Mouse (Mus musculus) liver, embryonic 16.5 days (tissue): ENCODE data around the gene Mpz. TPM values are rescaled to one million over a fixed set of nuclear protein-coding genes. Genes with fewer than 3 reads are reported as not detected.
A peak's percentile ranks its signal among the peaks of the same experiment; 100 is the strongest.

Source experiments
- ATAC-seq: fragments of 200-750 bp; cut with Nextera tagmentation; 2 replicates; pipeline ENCODE4 v1.8.0; 2017; ENCODE audit warnings: low read depth, mild to moderate bottlenecking, moderate number of reproducible peaks, moderate library complexity
- H3K27ac ChIP-seq: fragments of 300-500 bp; sonication (generic); 2 replicates; pipeline ENCODE4 v1.5.1; 2014; ENCODE audit warnings: mild to moderate bottlenecking, low read length
- H3K27me3 ChIP-seq: fragments of 300-500 bp; sonication (generic); 2 replicates; pipeline ENCODE4 v1.6.1; 2014; ENCODE audit warnings: low read depth, low read length, mixed read lengths; ENCODE audit not compliant: control insufficient read depth, insufficient read depth
- H3K36me3 ChIP-seq: fragments of 300-500 bp; sonication (generic); 2 replicates; pipeline ENCODE4 v1.6.1; 2014; ENCODE audit warnings: mild to moderate bottlenecking; ENCODE audit not compliant: control insufficient read depth, insufficient read depth
- H3K4me1 ChIP-seq: fragments of 300-500 bp; sonication (generic); 2 replicates; pipeline ENCODE4 v1.6.1; 2014; ENCODE audit warnings: low read depth, low read length, mixed read lengths; ENCODE audit not compliant: control insufficient read depth
- H3K4me2 ChIP-seq: fragments of 300-500 bp; sonication (generic); 2 replicates; pipeline ENCODE4 v1.6.1; 2014; ENCODE audit warnings: low read depth, low read length, mixed read lengths
- H3K4me3 ChIP-seq: fragments of 300-500 bp; sonication (generic); 2 replicates; pipeline ENCODE4 v1.5.1; 2014; ENCODE audit warnings: low read depth, mild to moderate bottlenecking, low read length
- H3K9ac ChIP-seq: fragments of 300-500 bp; sonication (generic); 2 replicates; pipeline ENCODE4 v1.6.1; 2014; ENCODE audit warnings: low read depth, low read length
- H3K9me3 ChIP-seq: fragments of 300-500 bp; sonication (generic); replicated peaks from 2 replicates; pipeline ENCODE4 v1.6.1; 2016; ENCODE audit warnings: low read length; ENCODE audit not compliant: control insufficient read depth
- WGBS: fragments of 180-500 bp; shearing (Covaris S2); extraction: QIAGEN DNeasy Blood & Tissue Kit; methylation state at CpG from one replicate; pipeline ENCODE4 v1.1.7; 2014; ENCODE audit not compliant: insufficient replicate concordance; 5-methylcytosine and 5-hydroxymethylcytosine counted together
- polyA plus RNA-seq: library from polyadenylated mRNA; unstranded; fragments of >200 nt; fragmentation: Nextera tagmentation; extraction: Ambion mirVana; gene quantifications from 2 replicates; pipeline ENCODE4 v1.2.1, GENCODE M21; 2015

Gene Mpz
- polyA plus RNA-seq, 1 experiment from 2014 or later, result 0.04 TPM

DNA sequence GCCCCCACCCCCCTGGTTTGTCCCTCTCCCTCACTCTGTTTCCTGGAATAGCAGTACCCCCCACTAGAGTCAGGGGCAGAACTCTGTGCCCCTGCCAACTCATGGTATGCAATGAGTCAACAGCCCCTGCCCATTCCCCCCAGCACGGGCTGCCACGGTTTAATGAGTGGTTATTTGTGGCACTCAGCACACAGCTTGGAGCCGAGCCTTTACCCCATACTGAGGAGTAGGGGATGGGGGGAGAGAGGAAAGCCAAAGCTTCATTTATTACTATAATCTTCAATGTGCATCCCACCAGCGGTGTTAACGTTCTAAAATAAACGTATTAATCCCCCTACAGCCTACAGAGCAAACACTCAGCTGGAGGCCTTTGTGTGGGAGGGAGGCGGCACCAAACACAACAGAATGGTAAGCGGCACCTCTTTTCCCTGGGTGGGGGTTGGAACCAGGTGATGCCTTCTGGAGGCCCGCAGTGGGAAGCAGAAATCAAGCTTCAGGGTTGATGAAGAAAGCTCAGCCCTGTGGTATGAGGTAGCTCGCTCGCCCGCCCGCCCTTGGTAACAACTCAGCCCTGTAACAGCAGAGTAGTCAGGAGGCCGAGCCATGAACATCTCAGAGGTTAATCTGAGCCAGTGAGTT is 39.1 kb downstream of the Mpz start:
- 59% methylated on average over 14 of the region's 14 CpGs for WGBS
- no peak for ATAC-seq
- Histone ChIP-seq H3K27me3 (peaks cover 26% of the 10 kb centered on the region), H3K4me3 (no peak overlapping the region), H3K9ac (no peak overlapping the region), H3K4me1 (no peaks in the 10 kb centered on the region), H3K9me3 (no peaks in the 10 kb centered on the region), H3K36me3 (no peaks in the 10 kb centered on the region), H3K27ac (no peak overlapping the region), H3K4me2 (no peak overlapping the region)

DNA sequence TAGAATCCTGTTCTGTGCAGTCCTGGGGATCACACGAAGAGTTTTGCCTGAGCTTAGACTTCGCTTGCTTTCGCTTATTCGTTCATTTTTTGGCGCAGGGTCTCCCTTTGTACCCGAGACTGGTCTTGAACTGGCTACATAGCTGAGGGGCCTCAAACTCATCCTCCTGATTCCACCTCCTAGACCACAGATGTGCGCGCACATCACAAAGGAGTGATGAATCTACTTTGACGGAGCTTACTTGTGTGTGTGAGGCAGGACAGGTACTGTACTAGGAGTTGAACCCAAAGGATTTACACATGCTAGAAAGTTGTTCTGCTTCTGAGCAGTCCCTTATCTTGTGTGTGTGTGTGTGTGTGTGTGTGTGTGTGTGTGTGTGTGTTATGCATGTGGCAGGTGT is 40.3 kb downstream of the Mpz start:
- WGBS, result 89% methylated on average over 9 of the region's 9 CpGs
- Histone ChIP-seq H3K9ac (no peak overlapping the region), H3K9me3 (no peaks in the 10 kb centered on the region), H3K4me1 (no peaks in the 10 kb centered on the region), H3K36me3 (no peaks in the 10 kb centered on the region), H3K4me3 (no peak overlapping the region), H3K27me3 (peaks cover 39% of the 10 kb centered on the region), H3K4me2 (no peak overlapping the region), H3K27ac (no peak overlapping the region)
- ATAC-seq, result no peak

DNA sequence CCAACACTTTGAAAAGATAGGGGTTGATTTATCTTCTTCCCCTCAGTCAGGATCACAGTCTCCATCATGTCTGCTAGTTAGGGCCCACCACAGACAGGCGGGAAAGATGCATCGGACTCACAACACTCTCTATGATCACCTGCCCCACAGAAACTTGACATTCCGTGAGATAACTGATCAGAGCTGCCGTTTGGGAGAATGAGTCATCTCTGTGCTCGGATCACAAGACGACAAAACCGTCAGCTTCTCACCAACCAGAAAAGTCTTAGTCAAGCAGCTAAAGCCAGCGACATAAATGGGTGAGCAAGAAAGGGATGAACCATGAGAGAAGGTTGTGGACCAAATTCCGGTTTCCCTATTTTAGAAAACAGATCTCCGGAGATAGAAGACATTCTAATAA is 41.8 kb downstream of the Mpz start:
- H3K27me3 ChIP-seq, result peaks cover 52% of the 10 kb centered on the region
- no peak overlapping the region for H3K4me2 ChIP-seq
- WGBS, result 41% methylated on average over 10 of the region's 10 CpGs

DNA sequence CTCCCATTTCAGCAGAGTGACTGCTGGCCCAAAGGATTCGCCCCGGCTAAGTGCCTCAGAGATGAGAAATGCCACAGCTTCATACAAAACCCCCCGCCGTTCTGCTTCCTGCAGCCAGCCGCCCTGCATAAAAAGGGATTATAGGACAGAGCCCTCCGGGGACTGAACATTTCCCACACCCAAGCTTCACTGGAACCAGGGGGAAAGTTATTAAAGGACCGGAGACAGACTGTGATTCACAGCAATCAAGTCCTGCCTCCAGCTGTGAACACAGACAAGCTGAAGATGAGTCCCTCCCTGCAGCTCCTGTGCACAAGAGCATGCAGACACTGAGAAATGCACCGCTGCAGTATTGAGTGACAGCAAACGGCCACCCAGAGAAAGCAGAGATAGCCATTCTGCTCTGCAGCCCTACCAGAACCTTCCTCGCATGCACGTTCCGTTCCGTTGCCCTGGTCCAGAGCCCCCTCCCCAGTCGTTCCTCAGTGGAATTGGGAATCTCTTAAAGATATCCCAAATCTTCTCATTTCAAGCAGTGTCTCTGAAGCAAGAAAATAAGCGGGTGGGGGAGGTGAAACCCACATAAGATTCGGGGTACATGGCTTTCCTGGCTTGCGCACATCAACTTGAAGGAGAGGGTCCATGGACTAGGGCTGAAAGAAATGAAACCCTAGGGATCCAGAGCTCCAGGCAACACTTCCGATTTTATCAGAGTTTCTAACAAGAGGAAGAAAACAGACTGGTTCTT is 42.8 kb downstream of the Mpz start:
- Histone ChIP-seq H3K4me2 (no peak overlapping the region), H3K4me1 (no peaks in the 10 kb centered on the region), H3K9me3 (no peaks in the 10 kb centered on the region), H3K27ac (no peak overlapping the region), H3K36me3 (no peaks in the 10 kb centered on the region), H3K4me3 (no peak overlapping the region), H3K27me3 (peaks cover 54% of the 10 kb centered on the region), H3K9ac (no peak overlapping the region)
- ATAC-seq, result no peak
- 10% methylated on average over 18 of the region's 18 CpGs for WGBS

More for the DNA sequence above, 41.8 kb downstream of the Mpz start:
- H3K36me3 ChIP-seq, result no peaks in the 10 kb centered on the region
- no peak for ATAC-seq
- no peak overlapping the region for H3K27ac ChIP-seq
- no peaks in the 10 kb centered on the region for H3K4me1 ChIP-seq
- H3K9ac ChIP-seq, result no peak overlapping the region
- no peak overlapping the region for H3K4me3 ChIP-seq
- no peaks in the 10 kb centered on the region for H3K9me3 ChIP-seq

DNA sequence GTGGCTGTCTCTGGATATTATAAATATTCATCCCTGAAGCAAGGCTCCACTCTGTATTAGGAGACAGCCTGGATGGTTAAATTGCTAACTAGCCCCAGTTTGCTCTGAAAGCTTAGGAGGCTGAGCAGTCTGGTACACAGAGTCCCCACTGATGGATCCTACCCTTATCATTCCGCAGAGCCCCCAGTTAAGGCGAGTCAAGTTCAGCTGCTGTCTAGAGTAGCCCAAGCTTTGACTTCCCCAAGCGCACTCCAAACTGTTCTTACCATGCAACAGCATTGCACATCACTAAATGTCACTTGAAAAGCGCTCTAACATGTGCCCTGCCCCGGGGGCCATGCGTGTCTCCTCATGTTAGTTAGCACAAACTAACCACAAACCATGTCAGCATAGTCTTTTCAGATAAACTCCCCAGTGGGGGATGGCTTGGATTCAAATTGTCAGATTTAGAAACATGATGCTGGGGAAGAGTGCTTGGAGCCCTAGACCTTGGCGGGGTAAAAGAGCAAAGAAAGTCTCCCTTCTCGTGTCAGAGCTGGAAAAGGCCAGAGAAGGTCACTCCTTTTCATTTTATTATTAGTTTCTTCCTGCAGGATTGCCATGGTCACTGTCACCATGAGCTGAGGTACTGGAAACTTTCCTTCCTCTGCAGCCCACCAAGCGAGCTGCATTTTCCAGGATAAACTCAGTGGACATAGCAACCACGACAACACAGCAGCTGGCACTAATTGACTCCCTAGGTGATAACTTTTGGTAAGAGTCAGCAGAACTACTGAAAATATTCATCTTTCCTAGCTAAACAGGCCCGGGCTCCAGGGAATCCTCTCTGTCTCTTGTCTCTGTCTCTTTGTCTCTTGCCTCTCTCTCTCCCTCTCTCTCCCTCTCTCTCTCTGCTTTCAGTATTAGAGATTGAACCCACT is 43.7 kb downstream of the Mpz start:
- Histone ChIP-seq H3K4me3 (no peak overlapping the region), H3K9ac (no peak overlapping the region), H3K4me1 (no peaks in the 10 kb centered on the region), H3K27me3 (peaks cover 54% of the 10 kb centered on the region), H3K4me2 (no peak overlapping the region), H3K9me3 (no peaks in the 10 kb centered on the region), H3K27ac (no peak overlapping the region), H3K36me3 (no peaks in the 10 kb centered on the region)
- ATAC-seq, result no peak
- WGBS, result 23% methylated on average over 11 of the region's 11 CpGs

DNA sequence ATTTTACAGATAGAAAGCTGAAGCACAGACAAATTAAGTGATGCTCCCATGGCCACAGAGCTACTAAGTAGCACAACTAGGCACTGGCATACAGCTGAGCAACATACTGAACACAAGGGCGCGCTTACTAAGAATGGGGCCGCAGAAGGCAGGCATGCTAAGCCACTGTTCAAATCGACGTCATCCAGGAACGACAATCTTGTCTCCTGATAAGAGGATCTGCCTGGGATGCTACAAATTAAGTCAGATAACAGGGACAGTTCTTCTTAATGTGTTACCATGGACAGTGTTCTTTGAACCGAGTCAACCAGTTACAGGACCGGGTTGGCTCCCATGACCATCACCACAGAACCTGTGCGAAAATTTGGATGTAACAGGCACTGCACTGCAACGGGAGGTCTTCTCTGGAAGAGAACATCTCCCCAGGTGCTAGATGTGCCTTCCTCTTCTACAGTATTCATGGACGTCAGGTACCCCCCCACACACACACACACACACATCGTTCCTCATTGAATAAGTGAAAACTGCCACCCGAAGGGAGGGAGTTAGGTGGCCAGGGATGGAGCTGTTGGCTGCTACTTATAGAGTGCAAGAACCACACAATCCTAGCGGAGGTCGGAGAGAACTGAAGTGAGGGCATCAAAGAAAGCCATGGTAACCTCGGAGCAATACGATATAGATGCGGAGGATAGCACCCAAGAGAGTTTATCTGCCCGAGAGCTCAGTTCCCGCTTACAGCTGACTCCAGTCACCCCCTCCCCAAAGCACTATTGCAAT is 44.7 kb downstream of the Mpz start:
- H3K9me3 ChIP-seq, result no peaks in the 10 kb centered on the region
- H3K9ac ChIP-seq, result no peak overlapping the region
- no peak overlapping the region for H3K27ac ChIP-seq
- peaks cover 54% of the 10 kb centered on the region for H3K27me3 ChIP-seq
- WGBS, result 10% methylated on average over 20 of the region's 20 CpGs
- H3K4me1 ChIP-seq, result no peaks in the 10 kb centered on the region
- peak overlapping the region; percentile 62 for H3K4me2 ChIP-seq
- peak overlapping the region; percentile 54 for H3K4me3 ChIP-seq
- H3K36me3 ChIP-seq, result no peaks in the 10 kb centered on the region
- ATAC-seq, result no peak

DNA sequence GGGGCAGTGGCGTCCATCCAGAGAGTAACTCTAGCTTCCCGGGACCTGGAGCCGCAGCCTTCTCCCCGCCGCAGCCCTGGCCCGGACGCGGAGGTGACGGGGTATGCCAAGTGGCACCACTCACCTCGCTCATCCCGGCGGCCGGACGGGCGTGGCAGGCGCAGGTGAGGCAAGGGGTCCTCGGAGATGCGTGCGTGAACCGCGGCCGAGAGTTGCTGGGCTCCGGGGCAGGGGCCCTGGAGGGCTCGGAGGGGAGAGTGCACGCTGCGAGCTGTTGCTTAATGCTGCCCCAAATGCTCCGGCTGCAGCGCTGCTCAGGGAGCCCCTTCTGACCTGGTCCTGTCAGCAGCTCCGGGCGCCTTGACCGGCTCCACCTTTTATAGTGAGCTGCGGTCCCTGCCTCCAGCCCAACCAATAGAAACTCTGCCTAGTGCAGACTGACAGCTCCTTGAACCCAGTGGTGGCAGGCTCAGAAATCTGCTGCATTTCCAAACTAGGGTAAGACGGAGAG is 45.4 kb downstream of the Mpz start, which contains the start of gene Pcp4l1:
Gene Pcp4l1 (minus strand): TSS at position 382 of the 511 bp plus-strand sequence.
- Histone ChIP-seq H3K9me3 (no peaks in the 10 kb centered on the region), H3K36me3 (no peaks in the 10 kb centered on the region), H3K27ac (no peak within 1 kb of the TSS), H3K4me1 (no peaks in the 10 kb centered on the region), H3K9ac (no peak within 1 kb of the TSS; the same call in 1 of the 2 replicates), H3K4me3 (peak within 1 kb of the TSS; percentile 54), H3K4me2 (peak within 1 kb of the TSS; percentile 62), H3K27me3 (peaks cover 54% of the 10 kb centered on the region)
- under 1% methylated on average over 33 of the region's 33 CpGs for WGBS
- ATAC-seq, result peak; percentile 70

DNA sequence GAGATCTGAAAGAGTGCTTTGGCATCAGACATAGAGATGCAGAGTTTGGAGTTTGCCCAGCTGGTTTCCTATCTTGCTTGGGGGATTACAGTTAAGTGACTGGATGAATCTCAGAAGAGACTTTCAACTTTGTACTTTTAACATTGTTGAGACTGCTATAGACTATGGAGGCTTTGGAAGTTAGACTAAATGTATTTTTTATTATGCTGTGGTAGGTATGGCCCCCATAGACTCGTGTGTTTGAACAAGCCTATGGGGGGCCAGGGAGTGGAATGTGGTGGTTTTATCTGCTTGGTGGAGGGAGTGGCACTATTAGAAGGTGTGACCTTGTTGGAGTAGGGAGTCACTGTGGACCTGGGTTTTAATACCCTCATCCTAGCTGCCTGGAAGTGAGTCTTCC is 49.0 kb downstream of the Mpz start:
- Histone ChIP-seq H3K36me3 (no peaks in the 10 kb centered on the region), H3K4me3 (no peak overlapping the region), H3K4me1 (no peaks in the 10 kb centered on the region), H3K4me2 (no peak overlapping the region), H3K9ac (no peak overlapping the region), H3K27ac (no peak overlapping the region), H3K9me3 (no peaks in the 10 kb centered on the region), H3K27me3 (peaks cover 29% of the 10 kb centered on the region)
- no peak for ATAC-seq
- WGBS, result 35% methylated on average over 1 of the region's 1 CpGs
